Mouse (Mus musculus) embryonic facial prominence, embryonic 14.5 days (tissue): ENCODE measurements around the gene Olfr1291-ps1. TPM values are rescaled to one million over a fixed set of nuclear protein-coding genes. Genes with fewer than 3 reads are reported as not detected.

ENCODE experiments used
- ATAC-seq: fragments of 200-750 bp; cut with Nextera tagmentation; 2 replicates; pipeline ENCODE4 v1.8.0; 2017; ENCODE audit warnings: low read depth, moderate number of reproducible peaks, moderate TSS enrichment
- DNase-seq: peaks from one replicate; pipeline ENCODE4 v3.0.0-alpha.2; 2015; ENCODE audit warnings: low spot score
- H3K27ac ChIP-seq: fragments of 300-500 bp; sonication (generic); replicated peaks from 2 replicates; pipeline ENCODE4 v1.5.1; 2014; ENCODE audit warnings: low read depth, mild to moderate bottlenecking, low read length, moderate library complexity
- H3K27me3 ChIP-seq: fragments of 300-500 bp; sonication (generic); replicated peaks from 2 replicates; pipeline ENCODE4 v1.6.1; 2014; ENCODE audit warnings: low read length; ENCODE audit not compliant: control insufficient read depth, insufficient read depth
- H3K36me3 ChIP-seq: fragments of 300-500 bp; sonication (generic); 2 replicates; pipeline ENCODE4 v1.6.1; 2014; ENCODE audit warnings: low read length, mixed read lengths; ENCODE audit not compliant: control insufficient read depth, insufficient read depth
- H3K4me1 ChIP-seq: fragments of 300-500 bp; sonication (generic); 2 replicates; pipeline ENCODE4 v1.6.1; 2014; ENCODE audit warnings: antibody characterized with exemption, low read length; ENCODE audit not compliant: control insufficient read depth, insufficient read depth
- H3K4me2 ChIP-seq: fragments of 300-500 bp; sonication (generic); 2 replicates; pipeline ENCODE4 v1.6.1; 2014; ENCODE audit warnings: low read depth, mild to moderate bottlenecking, low read length, moderate library complexity, mixed read lengths
- H3K4me3 ChIP-seq: fragments of 300-500 bp; sonication (generic); 2 replicates; pipeline ENCODE4 v1.5.1; 2014; ENCODE audit warnings: low read depth, mild to moderate bottlenecking, low read length
- H3K9ac ChIP-seq: fragments of 300-500 bp; sonication (generic); 2 replicates; pipeline ENCODE4 v1.6.1; 2014; ENCODE audit warnings: low read depth, mild to moderate bottlenecking, low read length, moderate library complexity, mixed read lengths
- H3K9me3 ChIP-seq: fragments of 300-500 bp; sonication (generic); 2 replicates; pipeline ENCODE4 v1.6.1; 2016; ENCODE audit warnings: low read length; ENCODE audit not compliant: control insufficient read depth
- WGBS: fragments of 180-500 bp; shearing (Covaris S2); extraction: QIAGEN DNeasy Blood & Tissue Kit; methylation state at CpG from one replicate; pipeline ENCODE4 v1.1.7; 2014; 5-methylcytosine and 5-hydroxymethylcytosine counted together
- polyA plus RNA-seq: library from polyadenylated mRNA; unstranded; fragments of >200 nt; fragmentation: Nextera tagmentation; extraction: Ambion mirVana; gene quantifications from 2 replicates; pipeline ENCODE4 v1.2.1, GENCODE M21; 2014

Olfr1291-ps1 gene
- polyA plus RNA-seq: not detected in 2 replicates

- no peak within 1 kb of the TSS for H3K27ac ChIP-seq
- no peak for ATAC-seq
- no peak within 1 kb of the TSS for H3K4me2 ChIP-seq
- no peaks in the 10 kb centered on the region for H3K36me3 ChIP-seq
- no peak within 1 kb of the TSS for H3K9ac ChIP-seq
- no peak for DNase-seq
- no peaks in the 10 kb centered on the region for H3K27me3 ChIP-seq
- no peaks in the 10 kb centered on the region for H3K9me3 ChIP-seq
- 85% methylated on average over 3 of the region's 3 CpGs for WGBS
- no peak within 1 kb of the TSS for H3K4me3 ChIP-seq
- H3K4me1 ChIP-seq: no peaks in the 10 kb centered on the region
Observed at GRCm38 (mm10) chr2:111496880-111497279, at the start of gene Olfr1291-ps1. Gene Olfr1291-ps1 (plus strand): TSS chr2:111497180.

GRCm38 (mm10) chr2:111448842-111449241 is 48.1 kb upstream of the Olfr1291-ps1 start, which contains the start of gene Olfr1287:
Gene Olfr1287 (plus strand): TSS chr2:111449142.
- Histone ChIP-seq H3K9ac (no peak within 1 kb of the TSS), H3K4me2 (no peak within 1 kb of the TSS), H3K27me3 (no peaks in the 10 kb centered on the region), H3K4me3 (no peak within 1 kb of the TSS), H3K36me3 (no peaks in the 10 kb centered on the region), H3K27ac (no peak within 1 kb of the TSS), H3K4me1 (no peaks in the 10 kb centered on the region), H3K9me3 (no peaks in the 10 kb centered on the region)
- no peak for DNase-seq
- ATAC-seq: no peak
- 63% methylated on average over 1 of the region's 1 CpGs for WGBS

GRCm38 (mm10) chr2:111473801-111474200 is 23.2 kb upstream of the Olfr1291-ps1 start, which contains the start of gene Olfr1288:
Gene Olfr1288 (plus strand): TSS chr2:111474101.
- Histone ChIP-seq H3K36me3 (no peaks in the 10 kb centered on the region), H3K9me3 (no peaks in the 10 kb centered on the region), H3K27me3 (no peaks in the 10 kb centered on the region), H3K9ac (no peak within 1 kb of the TSS), H3K4me3 (no peak within 1 kb of the TSS), H3K27ac (no peak within 1 kb of the TSS), H3K4me1 (no peaks in the 10 kb centered on the region), H3K4me2 (no peak within 1 kb of the TSS)
- DNase-seq: no peak
- WGBS: 95% methylated on average over 1 of the region's 1 CpGs
- ATAC-seq: no peak

GRCm38 (mm10) chr2:111480519-111480918 is 16.5 kb upstream of the Olfr1291-ps1 start, which contains the start of gene Olfr1289:
Gene Olfr1289 (plus strand): TSS chr2:111480819.
- no peak within 1 kb of the TSS for H3K27ac ChIP-seq
- H3K4me1 ChIP-seq: no peaks in the 10 kb centered on the region
- no peaks in the 10 kb centered on the region for H3K27me3 ChIP-seq
- H3K4me2 ChIP-seq: no peak within 1 kb of the TSS
- 85% methylated on average over 1 of the region's 1 CpGs for WGBS
- no peak for ATAC-seq
- no peaks in the 10 kb centered on the region for H3K36me3 ChIP-seq
- H3K9me3 ChIP-seq: no peaks in the 10 kb centered on the region
- H3K9ac ChIP-seq: no peak within 1 kb of the TSS
- no peak within 1 kb of the TSS for H3K4me3 ChIP-seq
- no peak for DNase-seq

GRCm38 (mm10) chr2:111493729-111494128 is 3.3 kb upstream of the Olfr1291-ps1 start, which contains the start of gene Olfr1290:
Gene Olfr1290 (minus strand): TSS chr2:111493829.
- Histone ChIP-seq H3K4me3 (no peak within 1 kb of the TSS), H3K27ac (no peak within 1 kb of the TSS), H3K4me1 (no peaks in the 10 kb centered on the region), H3K36me3 (no peaks in the 10 kb centered on the region), H3K27me3 (no peaks in the 10 kb centered on the region), H3K9me3 (no peaks in the 10 kb centered on the region), H3K9ac (no peak within 1 kb of the TSS), H3K4me2 (no peak within 1 kb of the TSS)
- no peak for DNase-seq
- ATAC-seq: no peak
- WGBS: 72% methylated on average over 5 of the region's 5 CpGs

GRCm38 (mm10) chr2:111517451-111517850 is 20.5 kb downstream of the Olfr1291-ps1 start:
- no peak overlapping the region for H3K27ac ChIP-seq
- 91% methylated on average over 10 of the region's 10 CpGs for WGBS
- no peaks in the 10 kb centered on the region for H3K36me3 ChIP-seq

GRCm38 (mm10) chr2:111524903-111525302 is 27.9 kb downstream of the Olfr1291-ps1 start, which contains the start of gene Olfr1293-ps:
Gene Olfr1293-ps (plus strand): TSS chr2:111525203.
- H3K27me3 ChIP-seq: no peaks in the 10 kb centered on the region
- ATAC-seq (no peak), DNase-seq (no peak)
- H3K9me3 ChIP-seq: 0 out of 2 replicates have a peak, but pooled peaks cover 2% of the 10 kb centered on the region
- H3K4me1 ChIP-seq: no peaks in the 10 kb centered on the region
- WGBS: 84% methylated on average over 1 of the region's 1 CpGs
- no peaks in the 10 kb centered on the region for H3K36me3 ChIP-seq
- H3K4me3 ChIP-seq: no peak within 1 kb of the TSS
- H3K4me2 ChIP-seq: no peak within 1 kb of the TSS
- no peak within 1 kb of the TSS for H3K9ac ChIP-seq
- no peak within 1 kb of the TSS for H3K27ac ChIP-seq

More at GRCm38 (mm10) chr2:111517451-111517850, 20.5 kb downstream of the Olfr1291-ps1 start:
- Histone ChIP-seq H3K9me3 (0 out of 2 replicates have a peak, but pooled peaks cover 6% of the 10 kb centered on the region), H3K4me3 (no peak overlapping the region), H3K4me1 (no peaks in the 10 kb centered on the region), H3K4me2 (no peak overlapping the region), H3K27me3 (no peaks in the 10 kb centered on the region), H3K9ac (no peak overlapping the region)
- ATAC-seq: no peak
- DNase-seq: no peak

- no peaks in the 10 kb centered on the region for H3K9me3 ChIP-seq
- H3K27me3 ChIP-seq: no peaks in the 10 kb centered on the region
- no peak within 1 kb of the TSS for H3K27ac ChIP-seq
- no peak for ATAC-seq
- no peak within 1 kb of the TSS for H3K9ac ChIP-seq
- no peaks in the 10 kb centered on the region for H3K36me3 ChIP-seq
- no peaks in the 10 kb centered on the region for H3K4me1 ChIP-seq
- no peak within 1 kb of the TSS for H3K4me2 ChIP-seq
- WGBS: 51% methylated on average over 1 of the region's 1 CpGs
- DNase-seq: no peak
- no peak within 1 kb of the TSS for H3K4me3 ChIP-seq
Observed at GRCm38 (mm10) chr2:111540191-111540590, 43.2 kb downstream of the Olfr1291-ps1 start, which contains the start of gene Olfr1294. Gene Olfr1294 (minus strand): TSS chr2:111540291.
